Mouse (Mus musculus): ENCODE measurements around the gene Trap1a.

GRCm38 (mm10) chrX:139352192-139352772 lies 18.8 kb downstream of the Trap1a start:
- TF ChIP-seq EP300 (IDR thresholded peaks at IDR 0.05; ENCODE audit: low read depth) (no peak), CTCF (IDR thresholded peaks at IDR 0.05; ENCODE audit: low read depth) (no peak)
